Mouse (Mus musculus): Measurements from ENCODE around the gene Gm5134. TPM values are rescaled to one million over a fixed set of nuclear protein-coding genes. Genes with fewer than 3 reads are reported as not detected.

Gm5134 gene
- total RNA-seq (2015) (0.35 and 0.66 TPM in 2 replicates), total RNA-seq (2017) (0.78 and 0.79 TPM in 2 replicates)

DNA sequence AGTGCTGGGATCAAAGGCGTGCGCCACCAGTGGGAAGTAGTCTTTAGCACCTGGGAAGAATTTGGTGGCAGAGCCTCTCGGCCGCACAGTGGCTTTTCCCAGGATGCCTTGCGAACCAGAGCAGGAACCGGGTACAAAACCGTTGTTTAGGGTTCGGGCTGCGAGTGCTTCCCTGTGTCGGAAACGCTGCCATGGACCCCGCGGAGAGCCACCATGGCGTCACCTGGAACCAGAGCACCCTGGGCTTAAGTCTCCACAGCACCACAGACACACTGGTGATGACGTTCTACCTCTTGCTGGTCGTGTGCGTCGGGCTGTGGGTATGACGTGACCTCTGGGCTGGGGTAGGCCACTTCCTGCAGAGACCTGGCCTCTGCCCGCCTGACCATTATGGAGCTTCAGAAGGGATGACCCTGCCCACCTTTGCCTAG, at the start of gene Gm5134:
Gene Gm5134 (plus strand): TSS at position 134 of the 431 bp plus-strand sequence.
- ATAC-seq (replicated peaks; ENCODE audit: poor library complexity) = peak; percentile 62

DNA sequence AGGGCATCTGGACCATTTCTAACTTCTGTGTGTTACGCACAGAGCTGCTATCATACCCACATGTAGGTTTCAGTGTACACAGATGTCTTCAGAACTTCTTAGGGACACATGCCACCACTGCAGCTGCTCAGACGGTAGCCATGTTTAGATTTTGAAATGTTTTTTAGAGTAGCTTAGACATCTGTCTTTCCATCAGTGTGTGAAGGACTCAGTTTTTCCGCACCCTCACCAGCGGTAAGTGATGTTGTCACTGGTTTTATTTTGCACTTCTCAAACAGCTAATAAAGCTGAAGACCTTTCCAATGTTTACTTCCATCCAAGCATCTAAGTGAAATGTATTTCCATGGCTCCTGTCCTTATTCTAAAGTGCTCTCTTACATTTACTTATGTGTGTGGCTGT, 47.4 kb upstream of the Gm5134 start:
- ATAC-seq (replicated peaks; ENCODE audit: poor library complexity) = no peak

DNA sequence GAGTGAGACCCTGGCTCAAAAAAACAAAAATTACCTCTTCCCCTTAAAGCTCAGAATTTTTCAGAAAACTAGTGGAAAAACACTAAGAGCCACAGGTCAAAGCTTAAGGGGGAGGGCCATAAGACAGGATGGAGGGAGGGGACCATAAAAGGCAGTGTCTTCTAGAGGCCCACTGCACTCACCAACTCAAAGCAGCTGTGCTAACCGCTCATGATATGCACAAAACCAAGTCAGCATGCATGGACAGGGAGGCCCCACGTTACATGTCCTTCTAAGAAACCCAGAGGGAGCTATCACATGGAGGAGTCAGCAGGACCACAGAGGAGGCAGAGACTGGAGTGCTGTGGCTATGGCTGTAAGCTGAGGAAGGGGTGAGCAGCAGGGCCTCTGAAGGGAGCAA, 43.6 kb upstream of the Gm5134 start:
- ATAC-seq (replicated peaks; ENCODE audit: poor library complexity) = no peak

DNA sequence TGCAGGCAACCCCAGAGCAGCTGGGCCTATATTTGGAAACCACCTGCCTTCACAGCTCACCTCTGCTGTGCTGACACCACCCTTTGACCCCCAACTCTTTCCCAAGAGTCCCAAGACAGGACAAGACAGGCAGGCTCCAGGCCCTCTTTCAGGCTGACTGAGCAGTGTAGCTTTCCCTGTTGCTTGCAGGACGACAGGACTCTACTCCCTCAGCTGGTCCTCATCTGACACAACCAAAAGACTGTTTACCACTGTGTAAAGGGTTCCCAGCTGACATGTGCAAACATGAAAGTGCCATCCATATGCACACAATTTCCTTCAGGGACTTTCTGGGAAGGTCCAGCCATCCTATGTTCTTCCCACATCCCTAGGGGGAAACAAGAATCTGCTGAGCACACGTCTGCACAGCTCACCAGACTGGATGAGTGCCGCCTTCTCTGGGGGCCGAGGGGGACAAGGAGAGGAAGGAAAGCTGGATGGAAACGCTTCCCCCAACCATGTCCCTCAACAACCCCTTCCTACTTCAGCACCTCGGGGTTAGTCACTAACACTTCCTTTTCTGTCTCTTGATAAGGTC, 41.2 kb upstream of the Gm5134 start:
- no peak for ATAC-seq (replicated peaks; ENCODE audit: poor library complexity)

DNA sequence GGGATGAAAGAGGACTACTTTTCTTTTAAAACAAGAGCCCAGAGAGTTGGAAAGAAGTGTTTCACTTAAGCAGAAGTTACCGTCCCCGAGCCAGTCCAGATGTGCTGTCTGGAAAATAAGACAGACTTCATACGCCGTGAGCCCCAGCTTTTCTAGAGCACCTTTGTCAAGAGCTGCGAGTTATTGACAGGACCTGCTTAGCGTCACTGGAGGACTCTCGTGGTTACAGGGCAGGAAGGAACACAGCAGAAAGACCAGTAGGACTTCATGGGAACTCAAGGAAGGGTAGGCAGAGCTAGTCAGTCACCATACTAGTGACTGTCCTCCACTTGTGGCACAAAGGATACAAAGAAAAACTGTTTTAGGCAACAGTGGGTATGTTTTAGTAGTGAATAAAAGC, 38.8 kb upstream of the Gm5134 start:
- ATAC-seq (replicated peaks; ENCODE audit: poor library complexity) = no peak

DNA sequence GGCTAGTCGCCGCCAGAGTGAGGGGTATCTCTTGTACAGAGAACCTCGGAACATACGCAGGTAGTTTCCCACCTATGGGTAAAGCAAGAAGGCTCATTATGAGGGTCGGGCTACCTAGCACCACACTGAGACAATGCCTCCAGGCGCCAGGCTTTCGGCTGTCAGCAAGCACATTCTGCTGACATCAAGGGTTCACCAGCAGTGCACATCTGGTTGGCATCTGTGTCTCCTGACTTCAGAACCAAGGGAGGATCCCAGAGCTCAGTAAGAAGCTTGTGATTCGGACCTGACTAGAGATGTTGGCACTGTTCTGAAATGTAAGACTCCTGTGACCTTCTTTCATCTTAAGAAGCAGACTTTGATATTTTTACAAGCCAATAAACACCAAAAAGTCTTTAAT, 37.5 kb upstream of the Gm5134 start:
- ATAC-seq (replicated peaks; ENCODE audit: poor library complexity) = no peak

DNA sequence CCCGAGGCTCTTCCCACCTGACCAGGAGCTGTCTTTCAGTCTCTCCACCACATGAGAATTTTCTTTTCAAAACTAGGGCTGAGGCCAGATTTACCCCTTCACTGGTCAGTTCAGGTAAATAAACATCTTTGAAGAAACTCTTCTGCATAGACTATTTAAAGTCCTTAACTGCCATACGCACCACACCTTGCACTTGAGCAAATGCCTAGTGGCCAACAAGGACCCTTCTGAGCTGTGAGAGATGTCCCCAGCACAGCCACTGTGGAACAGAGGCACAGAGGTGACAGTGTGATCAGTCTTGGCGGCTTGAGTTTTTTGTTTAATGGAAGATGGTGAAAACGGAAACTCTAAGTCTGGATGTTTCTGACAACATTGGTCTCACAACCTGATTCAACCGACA, 35.3 kb upstream of the Gm5134 start:
- no peak for ATAC-seq (replicated peaks; ENCODE audit: poor library complexity)

DNA sequence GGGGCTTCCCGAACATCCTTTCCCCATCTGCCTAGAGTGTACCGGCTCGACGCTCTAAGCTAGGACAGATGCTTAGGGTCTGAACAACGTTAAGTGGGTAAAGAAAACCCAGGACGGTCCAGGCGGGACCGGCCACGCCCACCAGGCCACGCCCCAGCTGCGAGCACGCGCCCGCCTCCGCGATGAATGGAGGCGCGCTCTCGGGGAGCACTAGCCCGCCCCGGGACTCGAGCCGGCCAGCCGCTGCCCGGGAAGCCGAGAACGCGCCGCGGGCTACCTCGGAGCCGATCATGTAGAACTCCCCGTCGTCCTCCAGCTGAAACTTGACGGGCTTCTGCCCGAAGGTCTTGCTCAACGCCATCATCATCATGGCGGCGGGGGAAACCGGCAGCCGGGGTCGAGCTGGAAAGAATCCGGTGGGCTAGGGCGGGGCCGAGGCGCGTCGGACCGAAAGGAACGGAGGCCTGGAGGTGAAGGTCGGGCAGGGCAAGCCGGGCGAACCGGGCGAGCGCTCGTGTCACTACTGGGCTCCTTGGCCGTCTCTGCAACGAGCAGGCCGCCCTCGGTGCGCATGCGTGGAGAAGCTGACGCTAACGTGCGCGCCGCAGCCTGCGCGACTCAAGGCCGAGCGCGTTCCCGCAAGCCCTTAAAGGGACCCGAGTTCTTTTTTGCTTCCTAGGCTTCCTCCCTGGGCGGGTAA, 33.1 kb upstream of the Gm5134 start, which contains the start of gene Smarcb1:
Gene Smarcb1 (minus strand): TSS at position 592 of the 700 bp plus-strand sequence.
- peak; percentile 81 for ATAC-seq (replicated peaks; ENCODE audit: poor library complexity)

DNA sequence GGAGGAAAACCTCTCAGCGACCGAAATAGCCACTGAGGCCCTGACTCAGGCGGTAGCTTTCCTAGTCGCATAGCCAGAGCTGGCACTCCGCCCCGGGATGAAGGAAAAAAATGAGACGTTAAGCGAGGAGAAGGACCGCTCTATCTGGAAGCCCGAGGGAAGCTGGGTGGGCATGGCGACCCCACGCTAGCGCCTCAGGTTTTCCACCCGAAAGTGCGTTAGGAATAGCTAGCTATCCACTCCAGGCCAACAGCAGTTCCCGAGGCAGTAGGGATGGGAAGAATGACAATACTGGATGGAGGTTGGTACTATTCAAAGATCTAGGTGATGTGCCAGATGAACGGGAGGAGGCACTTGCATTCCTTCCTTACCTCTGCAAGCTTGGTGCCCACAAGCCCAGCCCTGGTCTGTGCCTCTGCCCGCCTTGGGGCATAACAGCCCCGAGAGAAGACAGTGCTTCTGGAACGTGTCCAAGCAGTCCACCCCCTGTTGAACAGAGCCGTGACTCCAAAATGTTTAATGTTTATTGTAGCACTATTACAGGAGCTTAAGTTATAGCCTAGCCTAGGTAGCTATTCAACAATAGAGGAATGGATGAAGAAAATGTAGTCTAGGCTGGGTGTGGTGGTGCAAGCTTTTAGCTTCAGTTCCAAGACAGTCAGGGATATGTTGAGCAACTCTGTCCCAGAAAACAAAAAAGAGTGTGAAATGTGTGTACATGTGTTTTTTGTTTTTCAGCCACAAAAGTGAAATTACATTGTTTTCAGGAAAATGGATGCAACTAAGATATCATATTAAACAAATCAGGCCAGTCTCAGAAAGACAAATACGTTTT, 32.4 kb upstream of the Gm5134 start:
- peak; percentile 16; the same call in 1 of the 2 replicates for ATAC-seq (replicated peaks; ENCODE audit: poor library complexity)

DNA sequence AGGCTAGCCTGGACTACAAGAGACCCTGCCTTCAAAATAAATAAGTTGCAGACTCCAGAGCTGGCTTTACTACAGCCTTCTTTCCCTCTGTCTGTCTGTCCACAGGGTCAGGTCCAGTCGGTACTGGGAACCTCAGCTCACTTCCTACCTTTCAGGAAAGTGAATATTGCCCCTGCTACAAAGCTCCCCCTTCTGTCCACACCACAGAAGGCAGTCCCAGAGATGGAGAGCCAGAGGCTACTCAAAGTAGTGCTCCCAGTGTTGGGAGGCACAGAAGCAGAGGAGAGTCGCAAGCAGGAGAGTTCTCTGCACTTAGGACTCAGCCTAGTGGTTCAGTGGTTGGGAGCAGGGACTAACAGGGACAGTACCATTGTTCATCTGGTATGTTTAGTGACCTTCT, 30.0 kb upstream of the Gm5134 start:
- peak; percentile 35 for ATAC-seq (replicated peaks; ENCODE audit: poor library complexity)

DNA sequence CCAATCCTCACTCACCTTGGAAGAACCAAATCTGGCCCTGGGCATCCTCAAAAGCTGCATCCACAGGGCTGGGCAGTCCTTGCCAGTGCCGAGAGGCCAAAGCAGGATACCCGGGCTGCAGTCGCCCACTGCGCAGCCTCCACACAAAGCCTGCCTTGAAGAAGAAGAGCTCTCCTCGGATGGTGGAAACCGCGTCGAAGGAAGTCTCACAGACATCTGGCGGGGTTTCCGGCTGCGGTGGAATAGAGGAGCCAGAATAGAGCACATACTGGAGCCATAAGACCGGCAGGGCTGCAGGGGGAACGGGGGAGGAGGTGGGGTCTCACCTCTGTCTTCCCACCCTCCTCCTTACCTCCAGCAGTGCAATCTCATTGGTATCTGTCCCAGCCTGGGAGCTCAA, 27.9 kb upstream of the Gm5134 start:
- ATAC-seq (replicated peaks; ENCODE audit: poor library complexity) = no peak

DNA sequence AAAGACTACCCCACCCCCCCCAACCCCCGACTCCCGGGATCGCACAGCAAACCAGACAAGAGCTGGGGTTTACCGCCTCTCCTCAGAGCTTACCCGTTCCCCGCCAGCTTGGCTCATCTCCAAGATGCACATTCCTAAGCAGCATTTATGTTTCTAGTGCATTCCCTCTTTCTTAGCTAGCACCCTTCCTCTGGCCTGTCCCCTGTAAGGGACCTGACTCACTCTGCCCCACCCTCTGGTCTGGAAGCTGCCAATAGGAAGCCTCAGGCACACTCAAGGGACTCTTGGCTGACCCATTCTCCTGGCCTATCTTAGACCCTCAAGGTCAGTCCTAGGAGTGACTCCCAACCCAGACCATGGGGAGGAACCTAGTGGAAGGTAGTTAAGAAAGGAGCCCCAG, 24.0 kb upstream of the Gm5134 start:
- no peak for ATAC-seq (replicated peaks; ENCODE audit: poor library complexity)

DNA sequence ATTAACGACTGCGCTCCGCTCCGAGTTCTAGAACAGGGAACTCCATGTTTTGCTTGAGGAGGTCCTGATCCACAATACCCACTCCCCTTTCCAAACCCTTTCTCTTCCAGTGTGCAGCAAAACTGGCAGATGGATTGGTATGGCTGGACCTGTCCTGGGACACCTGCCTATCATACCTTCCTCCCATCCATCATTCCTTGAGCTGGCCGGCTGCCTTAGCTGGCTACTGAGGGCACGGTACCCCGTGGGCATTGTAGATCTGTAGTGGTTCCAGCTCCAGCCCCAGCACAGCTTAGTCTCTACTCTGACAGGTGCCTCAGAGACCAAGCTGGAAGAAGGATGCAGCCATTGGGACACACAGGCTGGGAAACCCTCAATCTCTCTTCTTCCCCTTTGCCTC, 23.0 kb upstream of the Gm5134 start:
- no peak for ATAC-seq (replicated peaks; ENCODE audit: poor library complexity)

DNA sequence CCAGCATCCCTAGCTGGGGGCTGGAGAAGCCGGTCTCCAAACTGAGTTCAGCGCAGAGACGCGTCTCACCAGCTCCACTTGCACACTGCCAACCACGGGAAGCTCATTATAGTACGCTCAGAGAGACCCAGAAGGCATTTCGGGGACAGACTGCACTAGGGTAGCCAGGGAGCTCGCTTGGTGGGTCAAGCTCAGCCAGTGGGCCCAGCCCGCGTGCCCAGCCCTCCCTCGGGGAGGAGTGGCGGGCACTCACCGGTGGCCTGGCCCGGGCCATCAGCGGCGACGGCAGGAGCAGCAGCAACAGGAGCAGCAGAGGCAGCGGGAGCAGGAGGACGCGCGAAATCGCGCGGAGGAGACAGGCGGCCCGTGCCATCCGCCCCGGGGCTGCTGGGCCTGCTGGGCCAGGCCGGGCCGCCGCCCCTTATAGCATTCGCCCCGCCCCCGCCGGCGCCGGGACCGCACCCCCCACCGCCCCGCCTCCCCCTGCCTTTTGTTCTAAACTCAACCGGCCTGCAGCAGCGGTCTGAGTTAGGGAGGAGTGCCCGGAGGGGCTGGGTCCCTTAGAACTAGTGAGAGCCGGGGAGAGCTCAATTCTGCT, 22.1 kb upstream of the Gm5134 start:
- ATAC-seq (replicated peaks; ENCODE audit: poor library complexity) = peak; percentile 45

DNA sequence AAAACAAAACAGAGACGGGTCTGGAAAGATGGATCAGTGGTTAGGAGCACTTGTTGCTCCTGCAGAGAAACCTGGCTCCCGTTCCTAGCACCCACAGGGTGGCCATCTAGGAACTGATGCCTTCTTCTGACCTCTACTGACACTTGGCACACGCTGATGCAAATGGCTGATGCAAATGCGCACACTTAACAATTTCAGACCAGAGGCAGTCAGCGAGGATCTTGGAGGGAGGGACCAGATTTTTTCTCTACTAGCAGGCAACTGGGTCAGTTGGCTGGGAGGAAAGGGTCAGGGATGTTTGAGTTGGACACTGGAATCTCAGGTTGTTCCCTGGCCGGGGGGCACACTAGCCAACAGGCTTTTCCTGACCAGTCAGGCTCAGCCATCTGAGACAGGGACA, 21.4 kb upstream of the Gm5134 start, which contains the start of gene Chchd10:
Gene Chchd10 (plus strand): TSS at position 240 of the 400 bp plus-strand sequence.
- ATAC-seq (replicated peaks; ENCODE audit: poor library complexity) = no peak

DNA sequence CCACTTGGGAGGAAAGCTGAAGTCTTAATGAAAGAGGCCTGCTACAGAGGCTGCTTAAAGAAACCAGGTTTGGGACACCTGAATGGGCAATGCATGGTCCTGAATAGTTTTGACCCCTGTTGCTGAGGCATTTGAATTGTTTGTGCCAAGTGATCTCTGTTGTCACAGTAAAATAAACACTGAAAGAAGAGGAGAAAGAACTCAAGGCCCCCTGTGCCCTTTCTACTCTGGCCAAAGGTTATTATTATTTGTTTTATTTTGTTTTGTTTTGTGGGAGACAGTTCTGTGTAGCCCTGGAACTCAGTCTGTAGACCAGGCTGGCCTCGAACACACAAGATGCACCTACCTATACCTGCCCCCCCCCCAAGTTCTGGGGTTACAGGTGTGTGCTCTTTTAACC, 19.3 kb upstream of the Gm5134 start:
- ATAC-seq (replicated peaks; ENCODE audit: poor library complexity) = no peak

DNA sequence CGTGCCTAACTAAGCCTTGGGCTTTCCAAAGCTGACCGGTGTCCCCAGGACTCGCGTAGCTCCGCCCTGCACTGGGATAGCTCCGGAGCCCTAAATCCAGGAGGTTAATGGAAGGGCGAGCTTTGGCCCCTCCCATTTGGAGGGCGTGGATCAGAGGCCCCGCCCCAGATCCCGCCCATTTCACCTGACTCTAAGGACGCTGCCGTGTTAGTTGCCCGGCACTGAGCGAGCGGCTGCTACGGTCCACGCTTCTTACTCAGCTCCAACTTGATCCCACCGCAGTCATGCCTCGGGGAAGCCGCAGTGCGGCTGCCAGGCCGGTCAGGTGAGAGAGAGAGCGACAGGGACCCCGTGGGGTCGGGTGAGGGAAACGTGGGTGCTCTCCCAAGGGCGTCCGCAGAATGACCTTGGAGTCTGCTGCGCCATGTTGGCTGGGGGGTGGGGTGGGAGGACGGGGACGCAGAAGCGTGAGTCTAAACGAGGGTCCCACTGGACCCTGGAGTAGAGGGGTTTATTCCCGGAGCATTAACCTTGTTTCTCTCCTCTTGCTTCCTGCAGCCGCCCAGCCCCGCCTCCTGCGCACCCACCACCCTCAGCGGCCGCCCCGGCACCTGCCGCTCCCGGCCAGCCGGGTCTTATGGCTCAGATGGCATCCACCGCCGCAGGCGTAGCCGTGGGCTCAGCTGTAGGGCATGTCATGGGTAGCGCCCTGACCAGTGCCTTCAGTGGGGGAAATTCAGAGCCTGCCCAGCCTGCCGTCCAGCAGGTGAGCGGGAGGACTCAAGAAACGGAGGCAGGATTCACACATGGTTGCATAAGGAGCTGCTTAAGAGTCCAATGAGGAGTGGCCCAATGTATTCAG, 18.4 kb upstream of the Gm5134 start, which contains the start of gene Mmp11:
Gene Mmp11 (minus strand): TSS at position 817 of the 862 bp plus-strand sequence.
- ATAC-seq (replicated peaks; ENCODE audit: poor library complexity) = peak; percentile 80

DNA sequence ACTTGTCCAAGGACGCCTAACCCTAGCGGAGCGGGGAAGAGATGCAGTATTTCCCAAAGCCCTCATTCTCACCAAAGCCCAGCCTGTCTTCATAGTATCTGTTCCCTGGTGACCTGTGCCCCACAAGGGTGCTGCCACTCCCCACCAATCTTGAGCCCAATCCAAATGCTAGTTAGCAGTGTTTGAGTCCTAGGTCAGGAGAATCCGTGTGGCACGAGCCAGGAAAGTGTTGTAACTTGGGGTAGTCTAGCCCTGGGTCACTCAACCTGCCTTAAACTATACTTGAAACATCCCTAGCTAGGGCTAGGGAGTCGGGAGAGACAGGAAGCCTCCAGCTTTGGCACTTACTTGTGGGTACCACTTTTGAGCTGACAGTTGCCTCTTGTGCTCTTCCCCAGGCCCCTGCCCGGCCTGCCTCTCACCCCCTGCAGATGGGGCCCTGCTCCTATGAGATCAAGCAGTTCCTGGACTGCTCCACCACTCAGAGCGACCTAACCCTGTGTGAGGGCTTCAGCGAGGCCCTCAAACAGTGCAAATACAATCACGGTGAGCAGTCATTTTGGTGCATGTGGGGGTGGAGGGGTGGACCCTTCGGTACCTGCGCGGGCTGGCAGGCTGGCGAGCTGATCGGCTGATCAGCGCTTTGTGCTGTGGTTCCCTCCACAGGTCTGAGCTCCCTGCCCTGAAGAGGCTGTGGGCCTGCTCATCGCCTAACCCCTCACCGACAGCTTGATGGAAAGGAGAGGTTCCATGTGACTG, 17.2 kb upstream of the Gm5134 start:
- no peak for ATAC-seq (replicated peaks; ENCODE audit: poor library complexity)

DNA sequence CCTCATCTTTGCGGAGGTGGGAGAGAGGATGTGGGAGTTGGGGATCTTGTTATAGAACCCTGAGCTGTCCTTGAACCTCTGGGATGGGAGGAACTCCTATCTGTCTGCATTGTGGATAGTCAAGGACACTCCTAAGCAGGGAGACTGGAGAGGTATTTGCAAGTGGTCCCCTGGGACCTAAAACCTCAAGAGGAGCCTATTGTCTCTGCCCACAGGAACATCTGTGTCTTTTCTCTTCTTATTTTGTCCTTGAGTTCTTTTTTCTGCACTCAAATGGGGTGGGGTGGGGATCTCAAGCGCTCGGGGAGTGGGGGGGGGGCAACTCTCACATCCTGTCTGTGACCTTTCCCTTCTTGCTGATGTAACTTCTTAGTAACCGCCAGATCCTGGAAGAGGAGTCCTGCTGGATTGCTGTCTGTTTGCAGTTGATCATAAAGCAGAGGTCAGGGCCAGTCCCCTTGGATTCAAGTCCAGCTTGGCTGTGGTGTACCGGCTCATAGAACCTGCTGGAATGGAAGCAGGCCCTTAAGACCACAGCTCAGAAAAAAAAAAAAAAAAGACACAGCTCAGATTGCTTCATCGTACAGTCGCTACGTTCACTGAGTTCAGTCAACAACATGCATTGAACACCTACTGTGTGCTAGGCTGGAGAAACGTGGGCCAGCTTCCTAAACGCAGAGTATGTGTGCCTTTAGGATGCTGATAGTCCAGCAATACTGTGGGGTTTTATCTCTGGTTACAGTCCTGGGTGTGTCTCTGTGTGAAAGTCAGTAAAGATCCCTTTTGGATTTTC, 16.3 kb upstream of the Gm5134 start:
- no peak for ATAC-seq (replicated peaks; ENCODE audit: poor library complexity)

Data from megakaryocyte progenitor cell, adult 5-6 weeks (primary cell).